Mouse (Mus musculus): ENCODE measurements at regions not wholly inside any gene's neighbourhood (a gene's known extent, or its start where the extent isn't known, plus 50 kb on each side); places are given as distances from the start of the nearest gene placed in this dataset.

GRCm38 (mm10) chr14:100630197-100630596, 345.7 kb upstream of the Klf12 start:
- Histone ChIP-seq H3K4me3 (ENCODE audit: low read depth, low read length) (no peak overlapping the region), H3K9ac (ENCODE audit: low read depth, low read length) (no peak overlapping the region), H3K27ac (ENCODE audit: low read length) (no peak overlapping the region), H3K36me3 (ENCODE audit: control insufficient read depth, insufficient read depth) (no peaks in the 10 kb centered on the region), H3K9me3 (replicated peaks; ENCODE audit: control insufficient read depth, low read length) (no peaks in the 10 kb centered on the region), H3K4me1 (ENCODE audit: control insufficient read depth, low read depth, low read length) (no peaks in the 10 kb centered on the region), H3K27me3 (ENCODE audit: control insufficient read depth, insufficient read depth, low read depth, low read length) (no peaks in the 10 kb centered on the region), H3K4me2 (ENCODE audit: low read depth, low read length) (no peak overlapping the region)
- 43% methylated on average over 6 of the region's 6 CpGs for WGBS (ENCODE audit: insufficient replicate concordance)
- ATAC-seq (ENCODE audit: low read depth) = no peak

DNA sequence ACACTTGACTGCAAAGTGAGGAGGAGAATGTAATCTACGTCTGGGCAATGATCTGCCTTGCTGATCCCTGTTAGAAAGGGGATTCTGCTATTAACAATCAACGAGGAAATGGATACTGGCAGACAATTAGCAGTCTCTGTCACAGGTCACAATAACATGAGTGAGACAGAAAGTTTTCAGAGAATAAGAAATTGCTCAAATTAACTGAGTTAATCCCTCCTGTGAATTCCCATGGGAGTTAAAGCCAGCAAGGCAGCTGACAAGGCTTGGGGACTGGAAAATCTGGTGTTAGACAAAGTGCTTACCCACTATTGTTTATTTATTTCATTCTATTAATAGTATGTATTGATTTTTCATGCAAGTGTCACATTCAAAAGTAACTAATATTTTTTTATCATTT, 343.0 kb upstream of the Klf12 start:
- Histone ChIP-seq H3K4me2 (ENCODE audit: low read depth, low read length) (no peak overlapping the region), H3K36me3 (ENCODE audit: control insufficient read depth, insufficient read depth) (no peaks in the 10 kb centered on the region), H3K27ac (ENCODE audit: low read length) (no peak overlapping the region), H3K9ac (ENCODE audit: low read depth, low read length) (no peak overlapping the region), H3K9me3 (replicated peaks; ENCODE audit: control insufficient read depth, low read length) (no peaks in the 10 kb centered on the region), H3K4me3 (ENCODE audit: low read depth, low read length) (no peak overlapping the region), H3K4me1 (ENCODE audit: control insufficient read depth, low read depth, low read length) (no peaks in the 10 kb centered on the region), H3K27me3 (ENCODE audit: control insufficient read depth, insufficient read depth, low read depth, low read length) (no peaks in the 10 kb centered on the region)
- ATAC-seq (ENCODE audit: low read depth) = no peak
- WGBS (ENCODE audit: insufficient replicate concordance) = 51% methylated on average over 2 of the region's 2 CpGs

GRCm38 (mm10) chr14:100619656-100620030, 335.2 kb upstream of the Klf12 start:
- H3K9ac ChIP-seq (ENCODE audit: low read depth, low read length) = no peak overlapping the region
- H3K36me3 ChIP-seq (ENCODE audit: control insufficient read depth, insufficient read depth) = no peaks in the 10 kb centered on the region
- H3K4me3 ChIP-seq (ENCODE audit: low read depth, low read length) = no peak overlapping the region
- 35% methylated on average over 1 of the region's 1 CpGs for WGBS (ENCODE audit: insufficient replicate concordance)
- no peak for ATAC-seq (ENCODE audit: low read depth)
- H3K27ac ChIP-seq (ENCODE audit: low read length) = no peak overlapping the region
- no peaks in the 10 kb centered on the region for H3K27me3 ChIP-seq (ENCODE audit: control insufficient read depth, insufficient read depth, low read depth, low read length)
- H3K4me2 ChIP-seq (ENCODE audit: low read depth, low read length) = no peak overlapping the region
- H3K9me3 ChIP-seq (replicated peaks; ENCODE audit: control insufficient read depth, low read length) = no peaks in the 10 kb centered on the region
- no peaks in the 10 kb centered on the region for H3K4me1 ChIP-seq (ENCODE audit: control insufficient read depth, low read depth, low read length)

DNA sequence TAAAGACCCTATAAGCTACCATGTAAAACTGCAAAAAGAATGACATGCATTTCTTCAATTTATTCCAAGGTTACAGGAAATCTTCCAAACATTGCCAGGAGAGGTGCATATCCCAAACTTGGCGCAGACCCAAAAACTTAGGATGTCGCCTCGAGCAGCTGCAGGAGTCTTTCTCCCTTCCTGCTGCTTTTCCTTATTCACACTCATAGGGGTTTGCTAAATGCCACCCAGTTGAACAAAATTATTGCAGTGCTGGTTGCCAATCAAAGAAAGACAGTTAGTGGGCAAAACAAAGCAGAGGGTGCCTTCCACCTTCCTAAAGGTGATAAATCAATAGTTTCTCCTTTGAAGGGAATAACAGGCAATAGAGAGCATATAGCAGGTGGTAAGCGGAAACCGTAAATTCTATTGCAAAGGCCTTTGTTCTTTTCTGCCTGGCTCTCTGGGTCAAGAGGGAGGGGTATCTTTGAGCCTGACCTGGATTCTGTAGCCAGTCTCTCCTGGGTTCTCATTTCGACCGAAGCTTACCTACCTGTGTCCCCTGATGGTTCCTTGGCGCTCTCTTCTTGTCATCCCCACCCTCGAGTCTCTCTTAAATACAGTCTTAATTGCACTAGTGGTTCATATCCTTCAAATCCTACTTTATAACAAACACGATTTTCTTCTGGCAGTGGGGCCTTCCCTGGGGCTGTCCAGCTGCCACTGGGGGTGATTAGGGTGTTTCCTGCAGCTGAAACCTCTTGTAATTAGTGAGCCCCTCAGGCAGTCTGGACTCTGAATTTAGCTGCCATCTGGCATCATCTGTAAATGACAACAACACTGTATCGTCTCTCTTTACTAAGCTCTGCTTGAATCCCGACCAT, 334.5 kb upstream of the Klf12 start:
- WGBS (ENCODE audit: insufficient replicate concordance) = 69% methylated on average over 12 of the region's 12 CpGs
- ATAC-seq (ENCODE audit: low read depth) = no peak

DNA sequence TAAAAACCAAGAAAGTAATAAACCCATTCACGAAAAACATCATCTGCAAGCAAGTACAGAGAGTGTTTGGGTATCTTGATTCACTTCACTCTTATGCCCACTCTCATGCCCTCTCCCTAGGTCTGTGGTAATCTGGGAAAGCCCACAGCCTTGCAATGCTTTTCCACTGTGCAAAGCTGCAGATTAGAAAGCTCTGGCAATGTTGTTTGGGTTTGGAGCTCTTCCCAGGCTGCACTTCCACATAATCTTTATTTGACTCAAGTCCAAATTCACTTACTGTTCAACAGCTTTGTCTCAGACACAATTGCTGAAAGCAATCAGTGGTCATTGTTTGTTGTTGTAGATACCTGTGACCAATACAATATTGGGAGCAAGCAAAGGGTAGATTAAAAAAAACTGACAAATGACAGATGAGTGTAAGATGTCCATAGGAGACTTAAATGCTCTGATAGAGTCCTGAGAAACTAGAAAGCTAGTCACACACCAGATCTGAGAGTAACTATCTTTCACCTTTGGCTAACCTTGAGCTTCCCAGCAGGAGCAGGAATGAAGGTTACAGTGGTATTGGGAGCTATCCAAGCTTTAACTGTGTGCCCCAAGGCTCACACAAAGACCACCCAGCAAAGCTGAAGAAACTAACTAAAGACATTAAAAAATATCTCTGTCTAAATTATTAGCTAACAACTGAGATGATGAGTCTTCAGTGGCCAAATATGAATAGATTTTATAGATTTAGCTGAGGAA, 325.7 kb upstream of the Klf12 start:
- ATAC-seq (ENCODE audit: low read depth) = no peak
- 69% methylated on average over 1 of the region's 1 CpGs for WGBS (ENCODE audit: insufficient replicate concordance)
- no peak overlapping the region for H3K27ac ChIP-seq (ENCODE audit: low read length)
- H3K9me3 ChIP-seq (replicated peaks; ENCODE audit: control insufficient read depth, low read length) = no peaks in the 10 kb centered on the region
- no peak overlapping the region for H3K4me3 ChIP-seq (ENCODE audit: low read depth, low read length)
- no peaks in the 10 kb centered on the region for H3K27me3 ChIP-seq (ENCODE audit: control insufficient read depth, insufficient read depth, low read depth, low read length)
- H3K4me2 ChIP-seq (ENCODE audit: low read depth, low read length) = no peak overlapping the region
- H3K4me1 ChIP-seq (ENCODE audit: control insufficient read depth, low read depth, low read length) = no peaks in the 10 kb centered on the region
- no peak overlapping the region for H3K9ac ChIP-seq (ENCODE audit: low read depth, low read length)
- H3K36me3 ChIP-seq (ENCODE audit: control insufficient read depth, insufficient read depth) = no peaks in the 10 kb centered on the region

More for the DNA sequence above, 334.5 kb upstream of the Klf12 start:
- Histone ChIP-seq H3K4me2 (ENCODE audit: low read depth, low read length) (no peak overlapping the region), H3K27ac (ENCODE audit: low read length) (no peak overlapping the region), H3K4me1 (ENCODE audit: control insufficient read depth, low read depth, low read length) (no peaks in the 10 kb centered on the region), H3K36me3 (ENCODE audit: control insufficient read depth, insufficient read depth) (no peaks in the 10 kb centered on the region), H3K9ac (ENCODE audit: low read depth, low read length) (no peak overlapping the region), H3K27me3 (ENCODE audit: control insufficient read depth, insufficient read depth, low read depth, low read length) (no peaks in the 10 kb centered on the region), H3K9me3 (replicated peaks; ENCODE audit: control insufficient read depth, low read length) (no peaks in the 10 kb centered on the region), H3K4me3 (ENCODE audit: low read depth, low read length) (no peak overlapping the region)

DNA sequence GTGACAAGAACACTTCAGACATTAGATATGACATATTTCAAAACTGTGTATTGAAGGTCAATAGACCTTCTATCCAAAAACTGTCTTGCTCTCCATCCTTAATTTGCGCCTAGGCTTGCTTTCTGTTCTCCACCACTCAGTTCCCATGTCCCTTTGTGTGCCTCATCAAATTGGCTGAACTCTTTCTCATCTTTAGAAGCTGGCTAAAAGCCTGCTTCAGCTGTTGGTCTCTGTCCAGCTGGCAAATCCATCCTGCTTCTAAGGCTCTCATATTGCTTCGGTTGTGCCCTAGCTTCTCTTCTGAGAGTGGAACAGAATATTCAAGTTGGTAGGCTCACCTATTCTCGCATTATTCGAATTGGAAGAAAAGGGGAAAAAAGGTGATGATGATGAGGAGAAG, 322.6 kb upstream of the Klf12 start:
- H3K27ac ChIP-seq (ENCODE audit: low read length) = no peak overlapping the region
- no peak overlapping the region for H3K4me3 ChIP-seq (ENCODE audit: low read depth, low read length)
- no peak for ATAC-seq (ENCODE audit: low read depth)
- no peak overlapping the region for H3K9ac ChIP-seq (ENCODE audit: low read depth, low read length)
- H3K27me3 ChIP-seq (ENCODE audit: control insufficient read depth, insufficient read depth, low read depth, low read length) = no peaks in the 10 kb centered on the region
- WGBS (ENCODE audit: insufficient replicate concordance) = 69% methylated on average over 4 of the region's 4 CpGs
- H3K4me1 ChIP-seq (ENCODE audit: control insufficient read depth, low read depth, low read length) = no peaks in the 10 kb centered on the region
- H3K36me3 ChIP-seq (ENCODE audit: control insufficient read depth, insufficient read depth) = no peaks in the 10 kb centered on the region
- H3K4me2 ChIP-seq (ENCODE audit: low read depth, low read length) = no peak overlapping the region
- no peaks in the 10 kb centered on the region for H3K9me3 ChIP-seq (replicated peaks; ENCODE audit: control insufficient read depth, low read length)

DNA sequence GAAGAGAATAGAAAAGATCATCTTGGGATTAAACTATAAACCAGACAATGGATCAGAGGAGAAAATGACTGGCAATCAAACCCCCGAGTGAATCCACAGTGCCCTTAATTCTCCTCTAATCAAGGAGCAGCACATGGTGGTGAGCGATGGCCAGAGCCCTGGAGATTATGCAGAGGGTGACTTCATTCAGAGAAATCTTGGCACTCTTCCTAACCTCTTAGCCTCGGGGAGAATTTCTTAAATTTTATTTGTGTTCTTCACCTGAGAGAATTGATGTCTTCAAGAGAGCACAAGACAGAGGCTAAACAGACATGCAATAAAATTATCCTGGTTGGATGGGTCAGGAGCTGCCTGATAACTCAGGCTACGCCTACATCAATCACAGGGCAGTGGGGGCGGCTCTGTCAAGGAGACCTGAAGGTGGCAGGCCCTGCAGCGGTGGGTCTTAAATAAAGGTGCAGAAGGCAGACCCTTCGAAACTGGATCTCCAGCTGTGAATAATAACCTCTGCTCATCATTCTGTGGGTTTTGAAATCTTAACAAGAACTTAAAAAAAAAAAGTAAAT, 316.5 kb upstream of the Klf12 start:
- ATAC-seq (ENCODE audit: low read depth) = no peak
- Histone ChIP-seq H3K4me2 (ENCODE audit: low read depth, low read length) (no peak overlapping the region), H3K4me1 (ENCODE audit: control insufficient read depth, low read depth, low read length) (no peaks in the 10 kb centered on the region), H3K27ac (ENCODE audit: low read length) (no peak overlapping the region), H3K36me3 (ENCODE audit: control insufficient read depth, insufficient read depth) (no peaks in the 10 kb centered on the region), H3K27me3 (ENCODE audit: control insufficient read depth, insufficient read depth, low read depth, low read length) (no peaks in the 10 kb centered on the region), H3K9ac (ENCODE audit: low read depth, low read length) (no peak overlapping the region), H3K4me3 (ENCODE audit: low read depth, low read length) (no peak overlapping the region), H3K9me3 (replicated peaks; ENCODE audit: control insufficient read depth, low read length) (no peaks in the 10 kb centered on the region)
- 49% methylated on average over 7 of the region's 7 CpGs for WGBS (ENCODE audit: insufficient replicate concordance)

- ATAC-seq (ENCODE audit: low read depth) = no peak
- no peaks in the 10 kb centered on the region for H3K27me3 ChIP-seq (ENCODE audit: control insufficient read depth, insufficient read depth, low read depth, low read length)
Measured at GRCm38 (mm10) chr14:100570026-100570425, 285.5 kb upstream of the Klf12 start.

GRCm38 (mm10) chr14:100561884-100562283, 277.4 kb upstream of the Klf12 start:
- Histone ChIP-seq H3K36me3 (ENCODE audit: control insufficient read depth, insufficient read depth) (no peaks in the 10 kb centered on the region), H3K4me1 (ENCODE audit: control insufficient read depth, low read depth, low read length) (no peaks in the 10 kb centered on the region), H3K4me3 (ENCODE audit: low read depth, low read length) (no peak overlapping the region), H3K27me3 (ENCODE audit: control insufficient read depth, insufficient read depth, low read depth, low read length) (no peaks in the 10 kb centered on the region), H3K27ac (ENCODE audit: low read length) (no peak overlapping the region), H3K9ac (ENCODE audit: low read depth, low read length) (no peak overlapping the region), H3K9me3 (replicated peaks; ENCODE audit: control insufficient read depth, low read length) (no peaks in the 10 kb centered on the region), H3K4me2 (ENCODE audit: low read depth, low read length) (no peak overlapping the region)
- 62% methylated on average over 3 of the region's 3 CpGs for WGBS (ENCODE audit: insufficient replicate concordance)
- ATAC-seq (ENCODE audit: low read depth) = no peak

More at GRCm38 (mm10) chr14:100570026-100570425, 285.5 kb upstream of the Klf12 start:
- no peak overlapping the region for H3K4me2 ChIP-seq (ENCODE audit: low read depth, low read length)
- H3K9ac ChIP-seq (ENCODE audit: low read depth, low read length) = no peak overlapping the region
- H3K4me1 ChIP-seq (ENCODE audit: control insufficient read depth, low read depth, low read length) = no peaks in the 10 kb centered on the region
- H3K9me3 ChIP-seq (replicated peaks; ENCODE audit: control insufficient read depth, low read length) = no peaks in the 10 kb centered on the region
- H3K4me3 ChIP-seq (ENCODE audit: low read depth, low read length) = no peak overlapping the region
- H3K36me3 ChIP-seq (ENCODE audit: control insufficient read depth, insufficient read depth) = no peaks in the 10 kb centered on the region
- H3K27ac ChIP-seq (ENCODE audit: low read length) = no peak overlapping the region
